25 mouse cellular contexts compared by ENCODE assay signal in the genomic region with DNA sequence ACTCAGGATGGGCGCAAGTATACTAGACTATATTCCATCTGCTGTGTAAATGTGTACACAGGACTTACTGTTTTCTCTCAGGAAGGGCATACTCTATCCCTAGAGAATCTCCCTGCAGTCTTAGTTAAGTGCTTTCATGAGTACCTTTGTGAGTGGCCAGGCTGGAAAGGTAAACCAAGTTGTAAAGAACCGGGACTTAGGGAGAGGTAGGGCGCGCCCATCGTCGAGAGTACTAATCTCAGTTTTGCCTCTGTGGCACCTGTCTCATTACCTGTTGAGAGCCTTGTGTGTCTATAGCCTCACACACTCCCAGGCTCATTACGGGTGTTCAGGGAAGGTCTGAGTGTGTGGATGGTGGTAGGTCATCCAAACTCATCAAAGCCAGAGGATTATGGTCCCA. TPM values are rescaled to one million over a fixed set of nuclear protein-coding genes. Genes with fewer than 3 reads are reported as not detected.
DNase-seq lines count a peak whose midpoint lies in the region; ATAC-seq and TF ChIP-seq lines count a peak whose summit lies in the region.
"Had no signal": no experiment of that assay in that cellular context is flagged by ENCODE, and none has a peak within 500 bp of the region (broad histone marks: within the 10 kb centered on the region; RNA-seq: fewer than 3 reads in every experiment).

No protein-coding gene starts in this region.

- H3K9me3 ChIP-seq in lung, embryonic 15.5 days: no peaks in the 10 kb centered on the region
- no peaks in the 10 kb centered on the region for H3K9me3 ChIP-seq in lung, postnatal 0 days (ENCODE audit: low read length)
- H3K9me3 ChIP-seq: embryonic facial prominence, embryonic 10.5 days; embryonic facial prominence, embryonic 12.5 days; forebrain, embryonic 13.5 days; forebrain, embryonic 15.5 days had no signal

- intact Hi-C loops in heart, postnatal 14 days (cut with DNase I): no loop called here

- H3K4me1 ChIP-seq in lung, embryonic 15.5 days: no peaks in the 10 kb centered on the region
- no peaks in the 10 kb centered on the region for H3K4me1 ChIP-seq in lung, postnatal 0 days (ENCODE audit: insufficient read depth, low read depth, low read length)
- H3K4me1 ChIP-seq in lung, adult 2 months (ENCODE audit: control insufficient read depth, insufficient read depth, low read length): no peaks in the 10 kb centered on the region
- H3K4me1 ChIP-seq: embryonic facial prominence, embryonic 12.5 days had no signal

- DNase-seq in heart, adult 11 months: peak; percentile 59
- DNase-seq in heart, postnatal 14 days: no peak
- DNase-seq in lung, postnatal 4 days: no peak
- DNase-seq in lung, postnatal 0 days (ENCODE audit: low spot score): peak; percentile 36
- no peak for DNase-seq in lung, adult 2 months
- DNase-seq: adrenal gland, adult 8-10 months; adrenal gland, postnatal 14 days; adrenal gland, postnatal 36 days; B cell, adult 2 months; cerebellum, adult 11-12 months; cerebellum, adult 2 months; cerebellum, adult 9-10 months; cerebellum, postnatal 10 days; cerebellum, postnatal 25 days had no signal

- H3K27me3 ChIP-seq in lung, embryonic 15.5 days: no peaks in the 10 kb centered on the region
- no peaks in the 10 kb centered on the region for H3K27me3 ChIP-seq in lung, postnatal 0 days (replicated peaks; ENCODE audit: insufficient read depth, low read length)
- H3K27me3 ChIP-seq: CH12.LX; embryonic facial prominence, embryonic 12.5 days; Patski had no signal

- TF ChIP-seq POLR2A in lung, adult 2 months (IDR thresholded peaks at IDR 0.05; ENCODE audit: borderline replicate concordance, extremely low read depth, low read depth, low read length): no peak

- H3K4me3 ChIP-seq in lung, embryonic 15.5 days: no peak overlapping the region
- no peak overlapping the region for H3K4me3 ChIP-seq in lung, postnatal 0 days (ENCODE audit: low read depth, low read length)
- H3K4me3 ChIP-seq in lung, adult 2 months (replicated peaks; ENCODE audit: extremely low read depth, low read depth, low read length): no peak overlapping the region
- H3K4me3 ChIP-seq: embryonic facial prominence, embryonic 10.5 days; embryonic facial prominence, embryonic 12.5 days; forebrain, embryonic 13.5 days; forebrain, embryonic 15.5 days had no signal

- ATAC-seq in lung, embryonic 15.5 days (ENCODE audit: borderline replicate concordance, extremely low read depth, low FRiP score, low TSS enrichment): 0 out of 2 replicates have a peak, but pooled peaks have one; percentile 39
- ATAC-seq in lung, postnatal 0 days: peak; percentile 65
- ATAC-seq: activated CD4-positive, CD25-positive, alpha-beta regulatory T cell, adult 4 months; CD4-positive, CD25-positive, alpha-beta regulatory T cell, adult 4 months; forebrain, embryonic 13.5 days; forebrain, embryonic 15.5 days; Patski had no signal

- H3K4me2 ChIP-seq in lung, embryonic 15.5 days: no peak overlapping the region
- no peak overlapping the region for H3K4me2 ChIP-seq in lung, postnatal 0 days (replicated peaks; ENCODE audit: low read depth, low read length)
- H3K4me2 ChIP-seq: embryonic facial prominence, embryonic 12.5 days; forebrain, embryonic 13.5 days; forebrain, embryonic 15.5 days had no signal

- H3K36me3 ChIP-seq in lung, embryonic 15.5 days: no peaks in the 10 kb centered on the region
- no peaks in the 10 kb centered on the region for H3K36me3 ChIP-seq in lung, postnatal 0 days (ENCODE audit: insufficient read depth, low read length)
- H3K36me3 ChIP-seq: embryonic facial prominence, embryonic 10.5 days; embryonic facial prominence, embryonic 12.5 days; forebrain, embryonic 15.5 days; G1E had no signal

- 69% methylated on average over 7 of the region's 7 CpGs for WGBS in lung, embryonic 15.5 days
- WGBS in lung, postnatal 0 days: 57% methylated on average over 7 of the region's 7 CpGs
- WGBS in lung, adult 2 months: 74% methylated on average over 7 of the region's 7 CpGs

- TF ChIP-seq EP300 in lung, postnatal 0 days (IDR thresholded peaks at IDR 0.05): no peak

- H3K27ac ChIP-seq in lung, embryonic 15.5 days: no peak overlapping the region
- H3K27ac ChIP-seq in lung, postnatal 0 days (ENCODE audit: low read length): no peak overlapping the region
- H3K27ac ChIP-seq: embryonic facial prominence, embryonic 10.5 days; embryonic facial prominence, embryonic 12.5 days; forebrain, embryonic 13.5 days; forebrain, embryonic 15.5 days had no signal

- no peak overlapping the region for H3K9ac ChIP-seq in lung, embryonic 15.5 days
- H3K9ac ChIP-seq in lung, postnatal 0 days (replicated peaks; ENCODE audit: low read depth): no peak overlapping the region
- H3K9ac ChIP-seq: embryonic facial prominence, embryonic 12.5 days; forebrain, embryonic 13.5 days; forebrain, embryonic 15.5 days had no signal

- no peak for TF ChIP-seq CTCF in lung, postnatal 0 days (IDR thresholded peaks at IDR 0.05)
- TF ChIP-seq CTCF in lung, adult 2 months (IDR thresholded peaks at IDR 0.05; ENCODE audit: insufficient read depth, low read length): no peak

RNA-seq across cellular contexts. Expression of a gene that starts 52.1 kb away (rescaled TPM):
- under 1 TPM in 1 of 2 experiments, not detected in 1; 0.07 TPM for total RNA-seq in heart, postnatal 14 days (2021)
- 0.09 and 0.82 TPM in 2 replicates for polyA plus RNA-seq in lung, embryonic 15.5 days (2015; fragmentation: Nextera tagmentation; extraction: Ambion mirVana)
- 0.27 and 0.53 TPM in 2 replicates for polyA plus RNA-seq in lung, postnatal 0 days (2015; fragmentation: Nextera tagmentation; extraction: Ambion mirVana)
- polyA plus RNA-seq in lung, adult 2 months (2012; rRNA removed): 0.16 and 0.32 TPM in 2 replicates
- total RNA-seq: CH12.LX had no signal
- polyA plus RNA-seq: forebrain, embryonic 11.5 days; forebrain, embryonic 13.5 days; G1E had no signal

Comparison
In these comparisons a context has a peak if more than half of its experiments do, and no peak if none do; other contexts are left out.
1. DNase-seq: peak in heart, adult 11 months (single experiment) and lung, postnatal 0 days (single experiment); none in heart, postnatal 14 days (0 of 2), lung, postnatal 4 days (0 of 2) and lung, adult 2 months (single experiment).